Mouse (Mus musculus) ovary, postnatal 14 days (tissue): ENCODE data around the gene Olfm2.

Experiments used
- DNase-seq: peaks from one replicate; pipeline ENCODE4 v3.0.0; 2022; ENCODE audit warnings: low spot score

Olfm2 gene

DNA sequence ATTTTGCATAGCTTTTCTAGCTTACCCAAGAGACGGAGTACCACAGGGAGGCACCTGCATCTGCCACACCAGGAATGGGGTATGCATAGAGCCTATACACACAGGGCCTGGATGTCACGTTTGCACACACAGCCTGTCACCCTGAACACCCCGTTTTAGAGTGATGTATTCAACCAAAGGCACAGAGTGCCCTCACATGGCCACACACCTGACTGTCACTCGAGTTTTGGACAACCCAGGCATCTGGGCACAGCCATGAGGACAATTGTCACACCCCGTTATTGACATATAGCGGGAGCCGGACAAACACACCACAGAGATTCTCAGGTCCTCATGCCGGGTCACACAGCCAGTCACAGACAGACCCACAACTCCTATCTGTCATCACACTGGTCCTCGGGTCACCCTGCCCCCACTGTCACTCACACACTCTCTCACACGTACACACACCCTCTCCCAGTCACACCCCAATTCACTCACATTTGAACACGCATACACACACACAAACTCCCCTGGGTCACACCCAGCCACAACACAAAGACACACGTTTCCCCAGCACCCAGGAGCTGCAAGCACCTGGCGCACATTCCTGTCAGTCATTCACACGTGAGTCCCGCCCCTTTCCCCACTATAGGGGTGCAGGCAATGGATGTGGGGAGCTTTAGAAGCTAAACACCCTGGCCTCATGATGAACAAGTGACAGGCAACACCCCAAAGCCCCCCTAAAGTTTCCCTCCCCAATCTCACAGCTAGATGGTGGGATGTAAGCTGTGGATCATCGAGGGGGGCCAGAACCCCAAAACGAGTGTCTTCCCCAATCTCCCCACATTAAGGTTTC, 801 bp downstream of the Olfm2 start:
- no peak for DNase-seq

DNA sequence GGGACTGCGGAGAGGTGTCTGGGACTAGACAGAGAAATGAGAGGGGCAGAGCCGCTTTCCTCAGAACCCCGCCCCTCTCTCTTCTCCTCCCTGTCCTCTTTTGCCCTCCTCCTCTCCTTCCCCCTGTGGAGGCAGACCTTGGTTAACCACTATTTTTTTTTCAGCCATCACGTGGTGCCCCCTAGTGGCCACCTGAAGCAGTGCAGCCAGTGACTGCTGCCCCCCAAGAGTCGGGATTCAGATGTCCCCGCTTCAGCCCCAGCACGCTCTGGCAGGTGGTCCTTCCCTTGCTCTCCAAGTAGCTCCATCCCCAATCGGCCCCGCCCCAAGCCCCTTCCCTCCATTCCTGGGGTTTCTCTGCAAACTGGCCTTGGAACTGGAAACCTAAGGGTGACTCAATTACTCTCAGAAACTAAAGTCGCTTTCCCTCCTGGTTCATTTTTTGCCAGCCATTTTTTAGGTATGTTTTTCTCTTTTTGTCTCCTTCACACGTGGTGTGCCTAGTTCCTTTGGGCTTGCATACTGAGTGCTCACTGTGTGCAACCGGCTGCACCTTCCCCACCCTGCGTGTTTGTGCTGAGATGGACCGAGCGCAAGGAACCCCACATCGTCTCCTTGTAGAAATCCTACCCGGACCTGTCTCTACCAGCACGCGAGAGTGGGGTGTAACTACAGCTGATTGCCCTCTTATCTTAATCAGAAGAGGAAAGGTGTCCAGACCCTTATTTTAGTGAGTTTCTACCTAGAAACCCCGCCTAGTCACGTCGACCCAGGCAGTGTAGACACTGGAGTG, 2.0 kb downstream of the Olfm2 start:
- no peak for DNase-seq

DNA sequence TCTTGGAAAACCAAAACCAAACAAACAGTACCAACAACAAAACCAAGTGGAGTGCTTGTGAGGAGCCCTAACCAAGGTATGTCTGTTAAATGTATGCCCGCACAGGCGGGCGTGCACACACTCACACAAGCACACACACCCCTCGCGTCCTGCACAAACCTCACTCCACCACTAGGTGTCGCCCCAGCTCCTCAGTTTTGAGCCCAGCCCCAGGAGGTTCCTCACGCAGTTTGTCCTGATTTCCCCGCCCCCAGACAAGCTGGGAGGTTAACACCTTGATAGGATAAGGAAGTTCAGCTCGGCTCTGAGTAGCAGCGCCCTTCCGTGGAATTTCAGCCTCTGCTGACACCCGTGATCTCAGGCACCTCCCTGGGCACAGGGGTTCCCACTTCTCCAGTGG, 5.7 kb downstream of the Olfm2 start:
- peak; percentile 84 for DNase-seq

DNA sequence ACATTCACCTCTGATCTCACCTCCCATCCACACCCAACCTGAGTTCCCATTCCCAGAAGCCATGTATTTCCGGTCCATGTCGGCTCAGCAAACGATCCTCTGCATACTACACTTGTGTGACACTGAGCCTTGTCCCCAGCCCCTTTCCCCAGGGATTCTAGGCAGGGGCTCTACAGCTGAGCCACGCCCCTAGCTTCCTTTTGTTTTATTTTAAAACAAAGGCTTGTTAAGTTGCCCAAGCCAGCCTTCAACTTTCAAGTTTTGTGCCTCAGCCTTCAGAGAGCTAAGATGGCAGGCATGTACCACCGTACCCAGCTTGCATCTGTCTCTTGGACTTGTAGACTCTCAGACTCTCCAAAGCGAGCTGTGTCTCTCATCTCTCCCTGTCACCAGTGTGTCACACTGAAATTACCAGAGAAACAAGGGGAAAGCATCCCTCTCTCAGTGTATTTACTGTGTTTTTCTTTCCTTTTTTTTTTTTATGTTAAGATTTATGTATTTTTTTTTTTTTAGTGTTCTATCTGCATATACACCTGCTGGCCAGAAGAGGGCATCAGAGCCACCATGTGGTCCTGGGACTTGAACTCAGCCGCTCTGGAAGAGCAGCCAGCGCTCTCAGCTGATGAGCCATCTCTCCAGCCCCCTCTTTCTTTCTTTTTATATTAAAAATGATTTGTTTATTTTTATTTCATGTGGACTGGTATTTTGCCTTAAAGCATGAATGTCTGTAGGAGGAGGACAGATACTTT, 7.7 kb downstream of the Olfm2 start:
- no peak for DNase-seq

DNA sequence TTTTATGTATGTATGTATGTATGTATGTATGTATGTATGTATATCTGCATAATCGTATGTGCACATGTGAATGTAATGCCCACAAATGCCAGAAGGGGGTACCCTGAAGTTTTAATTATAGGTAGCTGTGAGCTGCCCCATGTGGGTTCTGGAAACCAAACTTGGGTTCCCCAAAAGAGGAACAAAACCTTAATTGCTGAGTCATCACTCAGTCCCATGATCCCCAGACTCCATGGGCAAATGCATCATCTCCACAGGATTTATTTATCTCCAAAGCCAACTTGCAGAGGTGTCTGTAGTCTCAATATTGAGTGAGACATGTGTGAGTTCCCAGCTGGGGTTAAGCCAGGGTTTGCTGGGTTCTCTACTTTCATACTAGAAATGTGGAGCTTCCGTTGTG, 8.9 kb downstream of the Olfm2 start:
- DNase-seq: no peak

DNA sequence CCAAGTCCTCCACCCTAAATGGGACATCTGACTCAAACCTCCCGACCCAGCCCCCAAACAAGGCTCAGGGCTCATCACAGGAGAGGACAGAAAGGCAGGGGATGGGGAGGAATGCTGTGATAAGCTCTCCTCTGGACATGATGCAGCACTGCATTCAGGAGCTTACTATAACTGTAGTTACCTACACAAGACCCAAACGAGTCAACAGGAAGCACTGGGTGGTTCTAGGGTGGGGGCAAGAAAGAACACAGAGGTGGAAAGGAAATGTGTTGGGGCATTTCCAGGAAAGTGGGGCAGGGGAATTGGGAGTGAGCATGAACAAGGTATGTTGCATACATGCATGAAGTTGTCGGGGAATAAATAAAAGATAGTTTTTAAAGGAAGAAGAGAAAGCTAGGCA, 11.5 kb downstream of the Olfm2 start:
- no peak for DNase-seq

DNA sequence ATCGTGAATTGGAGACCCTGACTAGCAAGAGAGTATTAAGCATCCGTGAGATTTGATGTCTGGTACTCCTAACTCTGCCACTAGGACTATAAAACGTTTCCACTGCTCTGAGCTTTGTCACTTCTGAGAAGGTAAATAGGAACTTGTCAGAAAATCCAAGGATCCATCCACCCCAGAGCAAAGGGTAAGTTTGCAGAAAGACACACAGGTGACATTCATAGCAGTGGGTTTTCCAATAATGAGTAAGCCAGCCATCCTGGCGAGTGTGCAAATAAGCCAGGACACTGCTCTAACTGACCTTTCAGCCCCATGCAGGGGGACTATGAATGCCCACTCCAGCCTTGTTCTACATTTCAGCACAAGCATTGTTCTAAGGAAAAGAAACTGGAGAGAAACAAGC, 14.4 kb downstream of the Olfm2 start:
- no peak for DNase-seq

DNA sequence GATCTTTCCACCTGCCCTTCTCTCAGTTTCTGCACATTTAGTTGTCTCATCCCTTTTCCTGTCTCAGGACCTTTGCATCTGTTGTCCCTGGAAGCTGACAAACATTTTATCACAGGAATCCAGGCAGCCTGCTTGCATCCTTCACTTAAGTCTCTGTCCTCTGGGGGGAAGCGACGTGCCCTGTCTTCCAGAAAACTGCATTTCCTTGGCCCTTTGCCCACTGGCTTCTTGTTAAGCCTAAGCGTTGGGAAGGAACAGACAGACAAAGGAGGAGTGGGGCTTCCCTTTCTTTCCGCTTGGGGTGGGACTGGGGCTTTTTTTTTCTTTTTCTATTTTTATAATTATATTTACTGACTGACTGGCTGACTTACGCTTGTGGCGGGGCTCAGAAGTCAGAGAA, 16.7 kb downstream of the Olfm2 start:
- DNase-seq: no peak

DNA sequence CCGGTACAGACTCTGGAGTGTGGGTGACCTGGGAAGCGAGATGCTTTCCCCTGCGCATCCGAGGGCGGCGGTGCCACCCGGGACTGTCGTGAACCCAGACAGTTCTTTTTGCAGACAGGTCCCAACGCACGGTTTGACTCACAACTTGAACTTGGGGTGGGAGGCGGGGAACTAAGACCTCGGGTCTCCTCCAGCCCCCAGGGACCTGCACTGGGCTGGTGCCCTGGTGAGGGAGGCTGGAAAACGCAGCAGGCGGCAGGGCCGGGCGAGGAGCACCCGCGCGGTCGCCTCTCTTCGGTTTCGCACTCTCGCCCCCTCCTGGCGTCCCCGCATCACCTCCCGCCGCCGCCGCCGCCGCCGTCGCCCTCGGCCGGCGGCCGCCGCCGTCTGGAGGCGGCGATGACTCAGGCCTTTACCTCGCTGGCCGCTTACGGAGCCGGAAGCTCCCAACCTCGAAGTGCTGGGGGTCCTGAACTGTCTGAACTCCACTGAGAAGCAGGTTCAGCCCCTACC, 18.5 kb downstream of the Olfm2 start:
- DNase-seq: peak; percentile 28

DNA sequence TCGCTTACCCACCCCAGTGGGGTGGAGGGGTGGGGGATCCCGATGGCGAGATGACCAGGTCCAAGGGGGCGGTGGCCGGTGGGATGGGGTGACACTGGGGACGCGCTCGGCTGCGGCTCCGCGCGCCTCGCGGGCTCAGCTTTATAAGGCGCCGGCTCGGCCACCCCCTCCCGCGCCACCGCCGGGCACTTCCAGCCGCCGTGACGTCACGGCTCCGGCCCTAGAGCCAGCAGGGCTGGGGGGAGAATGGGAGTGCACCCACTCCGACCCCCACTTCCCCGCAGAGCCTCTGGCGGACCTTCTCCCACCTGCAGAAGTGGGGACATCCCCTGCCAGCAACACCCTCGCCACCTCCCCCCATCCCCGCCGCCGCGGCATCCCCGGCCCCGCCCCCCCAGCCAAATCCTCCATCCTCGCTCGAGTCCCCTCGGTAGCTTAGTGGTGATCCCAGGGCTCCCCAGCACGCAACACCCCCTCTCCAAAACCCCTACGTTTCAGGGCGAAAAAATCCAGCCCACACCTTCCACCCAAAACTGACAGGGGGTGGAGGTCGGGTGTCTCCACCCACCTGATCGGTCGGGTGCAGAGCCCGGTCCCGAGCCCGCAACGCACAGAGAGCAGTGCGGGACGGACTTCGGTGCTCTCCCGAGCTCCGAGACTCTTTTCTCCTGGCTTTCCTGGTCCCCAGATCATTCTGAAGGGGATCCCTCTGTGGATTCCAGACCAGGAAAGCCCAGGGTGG, 19.1 kb downstream of the Olfm2 start:
- no peak for DNase-seq

DNA sequence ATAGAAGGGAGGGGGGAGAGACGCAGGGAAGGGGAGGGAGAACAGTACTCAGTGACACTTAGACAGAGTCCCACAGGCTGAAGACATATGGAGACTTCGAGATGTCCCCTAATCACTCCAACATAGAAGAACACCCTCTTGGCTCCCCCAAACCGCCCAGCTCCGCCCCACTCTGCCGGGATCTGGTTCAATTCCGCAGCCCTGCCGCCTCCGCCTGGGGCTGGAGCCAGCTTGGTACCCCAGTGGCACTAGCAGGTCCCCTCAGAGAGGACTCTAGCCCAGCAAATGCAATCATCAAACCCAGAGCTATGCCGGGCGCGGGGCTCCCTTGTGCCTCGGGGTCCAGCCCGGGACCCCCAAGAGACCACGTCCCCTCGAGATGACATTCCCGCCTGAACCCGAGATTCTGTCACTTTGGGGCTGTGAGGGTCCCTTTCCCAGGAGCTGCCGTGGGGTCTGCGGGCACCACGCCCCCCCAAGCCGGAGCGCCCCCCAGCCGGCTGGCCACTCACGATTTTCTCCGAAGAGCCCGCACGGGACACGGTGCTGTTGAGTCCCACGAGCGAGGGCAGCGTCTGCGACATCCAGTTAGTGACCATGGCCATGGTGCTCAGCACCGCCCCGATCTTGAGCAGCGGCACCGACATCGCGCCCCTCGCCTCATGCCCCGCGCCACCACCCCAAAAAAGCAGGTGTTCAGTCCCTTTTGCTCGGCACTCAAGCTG, 19.9 kb downstream of the Olfm2 start:
- DNase-seq: no peak

DNA sequence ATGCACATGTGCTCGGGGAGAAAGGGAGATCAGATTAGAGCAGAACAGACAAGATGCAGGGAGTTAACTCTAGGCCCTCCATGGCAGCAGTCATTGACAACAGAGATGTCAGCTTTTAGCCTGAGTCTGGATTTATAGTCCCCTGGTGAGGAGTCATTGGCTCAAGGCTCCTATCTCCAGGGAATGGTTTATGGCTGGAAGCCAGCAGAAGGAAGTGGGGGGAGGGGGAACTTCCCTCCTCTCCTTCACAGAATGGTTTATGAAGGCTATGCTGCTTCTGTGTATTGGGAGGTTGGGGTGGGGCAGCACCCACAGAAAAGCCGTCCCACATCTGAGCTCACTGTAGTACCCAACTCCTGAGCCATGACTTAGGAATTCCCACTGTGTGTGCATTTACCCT, 24.6 kb downstream of the Olfm2 start:
- no peak for DNase-seq

DNA sequence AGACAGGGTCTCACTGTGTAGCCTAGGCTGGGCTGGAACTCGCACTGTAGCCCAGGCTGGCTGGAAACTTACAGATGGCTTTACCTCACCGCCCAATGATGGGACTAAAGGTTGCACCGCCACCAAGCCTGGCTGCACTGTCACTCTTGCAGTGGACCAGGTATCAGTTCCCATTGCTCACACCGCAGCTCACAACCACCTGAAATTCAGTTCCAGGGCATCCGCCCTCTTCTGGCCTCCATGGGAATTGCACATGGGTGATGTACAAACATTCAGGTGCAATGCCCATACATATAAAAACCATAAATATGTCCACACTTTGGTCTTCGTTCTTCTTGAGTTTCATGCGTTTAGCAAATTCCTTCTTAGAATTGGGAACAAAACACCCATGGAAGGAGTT, 30.8 kb downstream of the Olfm2 start:
- DNase-seq: no peak

DNA sequence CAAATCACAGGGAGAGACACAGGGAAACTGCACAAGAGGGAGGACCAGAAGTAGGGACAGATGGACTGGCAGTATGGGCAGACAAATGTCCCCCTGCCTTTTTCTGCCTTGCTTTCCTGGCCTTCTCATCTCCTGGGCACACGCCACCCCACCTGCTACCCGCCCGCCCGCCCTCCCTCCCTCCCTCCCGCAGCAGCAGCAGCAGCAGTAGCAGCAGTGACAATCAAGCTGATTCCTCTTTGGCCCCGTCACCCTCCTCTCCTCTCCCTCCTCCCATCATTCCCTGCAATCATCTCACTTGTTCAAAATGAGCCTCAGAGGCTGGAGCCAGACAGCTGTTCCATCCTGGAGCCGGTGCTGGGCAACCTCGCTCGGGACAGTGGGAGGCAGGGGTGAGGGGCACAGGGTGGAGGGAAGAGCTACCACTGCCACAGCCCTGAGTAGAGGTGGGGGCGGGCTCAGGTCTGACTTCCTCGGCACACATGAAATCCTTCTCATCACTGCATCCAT, 32.6 kb downstream of the Olfm2 start:
- DNase-seq: no peak

DNA sequence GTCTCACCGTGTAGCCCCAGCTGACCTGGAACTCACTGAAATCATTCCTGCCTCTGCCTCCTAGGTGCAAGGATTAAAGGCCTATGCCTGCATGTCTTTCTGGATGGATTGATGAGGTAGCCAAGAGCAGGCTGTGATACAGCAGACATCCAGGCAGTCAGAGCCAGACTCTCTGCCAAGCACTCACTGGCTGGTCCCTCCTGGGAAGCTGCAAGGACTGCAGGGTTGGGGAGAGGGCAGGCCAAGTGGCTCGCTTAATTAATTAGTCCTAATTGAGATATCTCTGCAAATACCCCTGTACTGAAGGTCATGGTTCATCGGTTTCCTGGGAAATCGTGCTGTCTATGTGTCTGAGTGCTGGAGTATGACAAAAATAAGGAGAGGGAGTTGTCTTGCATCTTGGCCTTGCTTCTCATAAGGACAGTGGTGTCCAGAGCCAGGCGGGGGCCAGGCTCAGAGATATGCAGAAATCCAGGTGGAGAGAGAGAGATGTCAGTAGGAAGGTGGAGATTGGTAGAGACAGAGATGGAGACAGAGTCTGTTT, 33.1 kb downstream of the Olfm2 start:
- DNase-seq: no peak

DNA sequence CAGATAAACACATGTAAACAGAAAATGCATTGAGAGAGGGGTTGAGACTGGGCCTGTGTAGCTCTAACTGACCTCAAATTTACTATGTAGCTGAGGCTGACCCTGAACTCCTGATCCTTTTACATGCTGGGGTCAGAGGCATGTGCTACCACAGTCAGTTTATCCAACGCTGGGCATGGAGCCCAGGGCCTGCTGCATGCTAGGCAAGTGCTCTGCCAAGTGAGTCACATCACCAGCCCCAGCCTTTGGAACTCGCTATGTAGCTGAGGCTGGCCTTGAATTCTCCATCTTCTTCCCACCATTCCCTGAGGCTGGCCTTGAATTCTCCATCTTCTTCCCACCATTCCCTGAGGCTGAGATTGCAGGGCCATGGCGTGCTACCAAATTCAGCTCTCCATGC, 35.7 kb downstream of the Olfm2 start:
- no peak for DNase-seq

DNA sequence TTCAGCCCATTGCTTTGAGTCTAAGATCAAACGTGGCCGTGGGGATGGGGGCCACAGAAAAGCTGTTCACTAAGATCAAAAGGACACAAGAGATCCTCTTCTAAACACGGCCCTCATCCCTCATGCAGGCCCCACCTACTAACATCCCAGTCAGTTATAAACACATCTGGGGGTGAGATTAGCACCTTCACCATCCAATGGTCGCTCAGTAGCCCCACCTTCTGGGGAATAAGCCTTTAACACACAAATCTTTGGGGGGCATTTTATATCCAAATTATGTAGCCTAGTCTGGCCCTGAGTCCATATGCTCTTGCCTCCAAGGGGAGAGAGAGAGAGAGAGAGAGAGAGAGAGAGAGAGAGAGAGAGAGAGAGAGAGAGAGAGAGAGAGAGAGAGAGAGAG, 40.2 kb downstream of the Olfm2 start:
- DNase-seq: no peak

DNA sequence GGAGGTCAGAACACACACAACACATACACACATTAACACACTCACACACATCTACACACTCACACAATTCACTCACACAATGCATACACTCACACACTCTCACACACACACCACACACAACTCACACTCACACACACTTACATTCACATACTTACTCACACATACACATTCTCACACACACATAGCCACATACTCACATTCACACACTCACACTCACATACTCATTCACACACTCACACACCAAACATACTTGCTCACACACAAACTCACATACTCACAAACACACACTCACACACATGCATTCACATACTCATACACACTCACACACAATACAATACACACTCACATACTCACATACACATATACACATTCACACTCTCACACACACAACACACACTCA, 40.7 kb downstream of the Olfm2 start:
- no peak for DNase-seq

DNA sequence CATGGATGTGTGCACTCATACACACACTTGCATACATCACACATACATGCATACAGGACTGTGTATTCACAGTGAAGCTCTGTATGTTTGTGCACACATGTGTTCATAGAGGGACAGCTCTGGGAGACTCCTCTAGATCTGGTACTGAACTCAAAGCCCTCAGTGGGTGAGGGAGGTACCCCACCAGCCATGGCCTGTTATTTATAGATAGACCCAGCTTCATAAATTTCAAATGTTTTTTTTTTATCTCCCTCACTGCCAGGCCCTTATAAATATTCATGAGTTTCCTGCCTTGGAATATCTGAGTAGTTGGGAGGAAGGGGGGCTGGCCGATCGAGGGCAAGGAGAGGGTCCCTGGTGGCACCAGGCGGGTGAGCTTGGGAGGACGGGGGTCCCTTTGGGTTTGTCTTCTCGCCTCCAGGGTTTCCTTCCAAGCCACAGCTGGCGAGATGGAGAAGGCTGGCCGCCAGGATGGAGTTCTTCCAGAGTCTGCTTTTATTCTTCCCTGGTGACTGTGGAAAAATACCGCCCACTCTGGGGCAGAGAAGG, 42.2 kb downstream of the Olfm2 start:
- no peak for DNase-seq

DNA sequence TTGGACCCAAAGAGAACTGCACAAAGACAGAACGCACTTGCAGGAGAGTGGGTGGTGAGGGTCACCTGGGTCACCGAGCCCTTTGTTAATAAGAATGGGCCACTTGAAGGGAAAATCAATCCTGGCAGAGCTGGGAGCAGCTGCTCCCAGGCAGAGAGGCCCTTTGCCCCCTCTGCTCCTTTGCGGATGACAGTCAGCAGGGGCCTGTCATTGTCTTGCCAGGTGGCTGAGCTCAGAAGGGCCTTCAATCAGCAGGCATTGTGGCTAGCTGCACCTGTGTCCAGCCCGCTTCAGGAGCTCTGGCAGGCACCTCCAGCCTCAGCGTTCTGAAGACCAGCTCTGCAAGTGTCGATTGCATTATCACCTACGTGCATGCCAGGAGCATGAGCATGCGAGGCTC, 48.7 kb downstream of the Olfm2 start:
- DNase-seq: no peak
